Mouse (Mus musculus) embryonic stem cell, embryonic (primary cell): Measurements from ENCODE around the gene Osbp2.

Source experiments
- CTCF ChIA-PET, 4 experiments: fragments of 300-600 bp in 2 of 4; fragments of 350-600 bp in 2 of 4; sonication (Branson Sonifier 250); formaldehyde crosslinking; loops; one replicate each; lab custom pipeline; 2022; ENCODE audit warnings: inconsistent platforms in 2 of 4; lab: Charles Lee
- POLR2A ChIA-PET, 4 experiments: fragments of 300-600 bp in 2 of 4; fragments of 350-600 bp in 2 of 4; sonication (Branson Sonifier 250); formaldehyde crosslinking; loops; one replicate each; lab custom pipeline; 2022; ENCODE audit warnings: antibody characterized with exemption in 4 of 4, inconsistent platforms in 1 of 4; lab: Charles Lee

Gene Osbp2

DNA sequence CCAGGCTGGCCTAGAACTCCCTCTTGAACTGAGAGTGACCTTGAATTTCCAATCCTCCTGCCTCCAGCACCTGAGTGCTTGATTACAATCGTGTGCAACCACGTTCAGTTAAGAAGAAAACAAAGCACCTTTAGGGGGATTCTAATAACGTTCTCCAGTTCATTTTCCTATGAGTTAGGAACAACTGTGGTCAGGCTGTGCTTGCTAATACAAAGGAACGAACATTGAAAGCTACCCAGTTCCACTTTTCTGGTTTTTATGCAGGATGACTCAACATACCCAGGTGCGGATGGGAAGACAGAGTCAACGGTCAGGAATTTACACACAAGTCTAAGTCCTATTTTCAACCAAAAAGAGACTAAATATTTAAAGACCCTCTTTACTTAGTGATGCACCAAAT is 30.3 kb upstream of the Osbp2 start:
- POLR2A ChIA-PET, result interaction anchor here in 2 of 4 experiments (1.0 to 2.6 kb wide), 4 partner anchors 10 to 541 kb away, joined by 3 to 13 read pairs (median 8); partner anchors contain the start of gene Pes1 (in 1 of the 2)
- CTCF ChIA-PET, result no interaction called here

DNA sequence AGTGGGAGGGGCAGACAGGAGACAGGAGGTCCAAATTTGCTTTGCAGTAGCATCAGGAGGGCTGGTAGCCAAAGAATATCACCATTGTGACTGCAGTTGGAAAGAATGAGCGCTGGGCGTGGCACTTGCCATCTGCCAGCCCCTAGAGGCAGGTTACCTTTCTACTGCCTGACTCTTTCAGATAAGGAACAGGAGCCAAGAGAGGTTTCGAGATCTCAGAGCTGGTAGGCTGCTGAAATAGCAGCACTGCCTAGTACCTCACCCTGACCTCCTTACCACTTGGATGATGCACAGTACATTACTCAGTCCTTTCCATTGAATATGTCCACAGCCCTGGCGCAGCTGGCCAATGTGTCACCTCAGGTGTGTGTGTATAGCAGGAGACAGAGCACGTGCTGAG is 23.6 kb upstream of the Osbp2 start:
- CTCF ChIA-PET, result interaction anchor here in 3 of 4 experiments (0.6 to 2.9 kb wide), 7 partner anchors 8 to 383 kb away, joined by 3 to 10 read pairs (median 3); no protein-coding TSS in a partner anchor
- POLR2A ChIA-PET, result interaction anchor here in 3 of 4 experiments (0.5 to 2.2 kb wide), 6 partner anchors 8 to 380 kb away, joined by 3 to 10 read pairs (median 4); partner anchors contain the start of genes 4921536K21Rik (in 1 of the 3), Dusp18 (in 1 of the 3), Osbp2 (in 1 of the 3) and Slc35e4 (in 1 of the 3)

DNA sequence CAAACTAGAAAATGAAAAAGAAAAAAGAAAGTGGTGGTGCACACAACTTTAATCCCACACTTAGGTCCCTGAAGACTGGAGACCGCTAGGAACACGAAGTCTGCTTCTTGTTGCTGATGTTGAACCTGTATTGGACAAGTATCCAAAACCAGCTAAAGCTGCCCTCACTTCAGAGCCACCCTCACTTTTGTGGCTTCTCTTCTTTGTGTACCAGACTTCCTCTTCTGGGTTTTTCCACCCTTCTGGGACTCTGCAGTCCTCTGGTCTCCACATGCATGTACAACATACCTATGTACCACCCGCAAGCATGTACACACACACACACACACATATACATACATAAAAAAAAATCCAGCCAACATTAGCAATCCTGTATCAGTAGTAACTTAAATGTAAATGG is 20.0 kb upstream of the Osbp2 start:
- POLR2A ChIA-PET, result interaction anchor here in 2 of 4 experiments (0.6 to 1.2 kb wide), 3 partner anchors 11 to 48 kb away, joined by 3 to 5 read pairs (median 3); partner anchors contain the start of genes 4921536K21Rik (in 1 of the 2) and Tcn2 (in 1 of the 2)
- CTCF ChIA-PET, result interaction anchor here in 3 of 4 experiments (0.5 to 1.1 kb wide), 4 partner anchors 24 to 89 kb away, joined by 3 to 15 read pairs (median 3); partner anchors contain the start of gene Slc35e4 (in 1 of the 3)

DNA sequence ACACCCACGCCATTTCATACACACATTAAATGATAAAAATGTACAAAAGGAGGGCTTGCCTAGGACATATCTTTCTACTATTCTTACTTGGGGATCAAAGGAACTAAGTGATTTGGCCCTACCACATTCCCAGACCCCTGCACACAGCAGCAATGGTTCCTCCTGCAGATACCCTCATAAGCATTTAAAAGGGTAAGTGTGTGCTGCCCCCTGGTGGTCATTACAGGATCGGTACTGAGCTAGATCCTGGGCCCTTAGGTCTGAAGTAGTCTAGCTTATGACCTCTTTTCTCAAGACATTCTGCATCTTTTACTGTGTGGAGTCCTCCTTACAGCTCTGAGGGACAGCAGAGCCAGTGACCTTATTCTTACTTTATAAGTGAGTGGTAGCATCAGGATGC is 16.1 kb upstream of the Osbp2 start:
- POLR2A ChIA-PET, result interaction anchor here in 3 of 4 experiments (0.6 to 2.4 kb wide), 20 partner anchors 9 to 274 kb away, joined by 3 to 16 read pairs (median 4); partner anchors contain the start of genes 4921536K21Rik (in 3 of the 3), Dusp18 (in 3 of the 3), Slc35e4 (in 3 of the 3) and Morc2a (in 1 of the 3)
- CTCF ChIA-PET, result interaction anchor here (0.5 to 3.1 kb wide), 86 partner anchors 9 to 427 kb away, joined by 3 to 23 read pairs (median 4); partner anchors contain the start of genes Slc35e4 (in 4 of the 4), 4921536K21Rik (in 3 of the 4), Dusp18 (in 3 of the 4) and Osbp2 (in 3 of the 4)

DNA sequence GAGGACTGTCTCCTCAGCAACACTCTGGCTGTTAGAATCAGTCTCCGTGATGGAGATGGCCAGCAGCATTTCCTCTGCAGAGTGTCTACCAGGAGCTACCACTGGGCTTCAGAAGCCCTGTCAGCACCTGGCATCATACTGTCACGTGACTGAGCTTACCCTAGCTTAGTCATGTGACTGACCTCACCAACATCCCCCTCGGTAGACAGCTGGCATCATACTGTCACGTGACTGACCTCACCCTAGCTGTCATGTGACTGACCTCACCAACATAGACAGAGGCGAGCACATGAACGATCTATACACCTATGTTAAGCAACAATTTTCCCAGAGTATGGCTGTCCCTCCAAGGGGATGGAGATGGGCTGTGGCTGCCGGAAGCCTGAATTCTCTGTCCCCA is 15.0 kb upstream of the Osbp2 start:
- POLR2A ChIA-PET, result interaction anchor here in 3 of 4 experiments (1.0 to 2.4 kb wide), 8 partner anchors 11 to 53 kb away, joined by 3 to 16 read pairs (median 4); partner anchors contain the start of genes Osbp2 (in 1 of the 3), Slc35e4 (in 1 of the 3) and Tcn2 (in 1 of the 3)
- CTCF ChIA-PET, result interaction anchor here (0.7 to 2.8 kb wide), 17 partner anchors 9 to 201 kb away, joined by 3 to 23 read pairs (median 5); partner anchors contain the start of genes Osbp2 (in 2 of the 4), 4921536K21Rik (in 1 of the 4), Dusp18 (in 1 of the 4) and Slc35e4 (in 1 of the 4)

DNA sequence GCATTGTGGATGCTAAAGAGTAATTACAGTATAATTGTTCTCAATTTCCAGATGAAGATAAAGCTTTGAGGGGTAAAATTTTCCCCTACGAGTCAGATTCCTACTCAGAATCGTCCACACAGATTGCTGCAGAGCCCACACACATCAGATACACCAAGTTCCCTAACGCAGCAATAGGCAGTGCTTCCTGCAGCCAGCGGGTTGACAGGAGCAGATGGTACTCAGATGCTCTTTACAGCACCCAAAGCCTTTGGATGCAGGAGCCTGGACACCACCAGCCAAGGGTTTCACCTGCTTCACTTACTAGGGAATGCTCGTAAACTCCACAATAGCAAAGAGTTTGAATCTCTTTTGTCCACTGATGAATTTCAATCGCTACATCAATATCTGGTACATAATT is 12.7 kb upstream of the Osbp2 start:
- POLR2A ChIA-PET, result interaction anchor here in 1 of 4 experiments (0.6 to 1.4 kb wide), 2 partner anchors 12 to 19 kb away, joined by 3 to 6 read pairs; partner anchors contain the start of genes 4921536K21Rik and Dusp18

DNA sequence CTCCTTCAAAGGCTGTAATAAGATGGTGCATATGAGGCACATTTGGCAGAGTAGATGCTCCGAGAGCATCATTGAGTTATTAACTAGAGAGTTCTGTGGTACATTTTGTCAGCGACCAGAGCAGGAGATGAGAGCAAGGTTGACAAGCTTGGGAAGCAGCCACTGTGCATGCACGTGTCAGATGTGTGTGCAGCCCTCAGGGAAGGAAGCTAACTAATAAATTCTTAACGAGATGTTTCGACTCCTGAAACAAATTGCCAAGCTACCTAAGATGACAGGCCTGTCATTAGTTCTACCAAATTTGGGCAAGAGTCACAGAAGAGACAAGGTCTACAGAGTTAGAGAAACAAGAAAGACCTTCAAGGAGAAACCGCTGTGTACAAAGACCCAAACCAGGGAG is 640 bp upstream of the Osbp2 start:
- ChIA-PET CTCF (interaction anchor here (0.6 to 3.4 kb wide), 17 partner anchors 15 to 957 kb away, joined by 3 to 18 read pairs (median 5); partner anchors contain the start of genes 4921536K21Rik (in 1 of the 4), Dusp18 (in 1 of the 4), Sec14l2 (in 1 of the 4) and Slc35e4 (in 1 of the 4)), POLR2A (interaction anchor here in 3 of 4 experiments (0.6 to 2.5 kb wide), 27 partner anchors 8 to 771 kb away, joined by 3 to 16 read pairs (median 4); partner anchors contain the start of genes Slc35e4 (in 2 of the 3), 4921536K21Rik (in 1 of the 3), Dusp18 (in 1 of the 3) and Morc2a (in 1 of the 3))

More for the DNA sequence above, 12.7 kb upstream of the Osbp2 start:
- CTCF ChIA-PET, result interaction anchor here in 2 of 4 experiments (0.6 to 1.5 kb wide), 6 partner anchors 38 to 701 kb away, joined by 3 to 6 read pairs (median 4); partner anchors contain the start of gene Slc35e4 (in 1 of the 2)

DNA sequence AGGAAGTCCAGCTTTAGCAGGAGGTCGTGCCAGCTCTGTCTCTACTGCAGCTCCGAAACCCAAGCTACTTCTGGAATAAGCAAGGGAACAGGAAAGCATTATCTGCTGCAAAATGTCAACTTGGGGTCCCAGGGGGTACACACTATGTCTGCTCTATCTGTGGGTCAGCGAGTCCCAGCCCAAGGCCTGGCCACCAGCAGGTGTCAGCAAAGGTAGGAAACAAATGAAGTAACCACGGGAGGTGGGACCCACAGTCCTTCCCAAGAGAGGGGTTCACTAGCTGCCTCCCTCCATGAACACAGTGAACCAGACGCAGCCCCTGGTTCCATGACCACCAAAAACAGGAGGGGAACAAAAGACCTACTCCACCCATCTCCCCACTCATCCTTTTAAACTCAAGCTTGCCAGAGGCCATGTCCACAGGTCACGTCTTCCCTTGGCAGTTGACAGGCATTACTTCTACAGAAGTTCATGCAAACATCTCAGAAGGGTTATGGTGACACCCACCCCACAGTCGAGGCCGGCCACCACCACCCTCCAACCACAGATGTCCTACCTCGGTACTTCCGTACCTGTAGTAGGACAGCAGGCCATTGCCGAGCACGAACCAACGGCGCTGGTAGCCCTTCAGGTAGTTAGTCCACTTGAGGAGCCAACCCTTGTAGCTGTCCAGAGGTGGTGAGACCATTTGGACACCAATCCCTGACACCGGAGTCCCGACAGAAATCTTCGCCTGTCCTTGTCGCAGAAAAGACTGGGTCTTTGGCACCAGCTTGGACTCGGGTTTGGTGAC is 846 bp downstream of the Osbp2 start:
- POLR2A ChIA-PET, result interaction anchor here in 3 of 4 experiments (0.6 to 2.5 kb wide), 28 partner anchors 9 to 527 kb away, joined by 3 to 16 read pairs (median 4); partner anchors contain the start of genes Slc35e4 (in 2 of the 3), 4921536K21Rik (in 1 of the 3), Dusp18 (in 1 of the 3) and Pes1 (in 1 of the 3)
- CTCF ChIA-PET, result interaction anchor here (0.5 to 3.4 kb wide), 15 partner anchors 12 to 261 kb away, joined by 3 to 18 read pairs (median 5); partner anchors contain the start of genes Sec14l2 (in 1 of the 4) and Slc35e4 (in 1 of the 4)

DNA sequence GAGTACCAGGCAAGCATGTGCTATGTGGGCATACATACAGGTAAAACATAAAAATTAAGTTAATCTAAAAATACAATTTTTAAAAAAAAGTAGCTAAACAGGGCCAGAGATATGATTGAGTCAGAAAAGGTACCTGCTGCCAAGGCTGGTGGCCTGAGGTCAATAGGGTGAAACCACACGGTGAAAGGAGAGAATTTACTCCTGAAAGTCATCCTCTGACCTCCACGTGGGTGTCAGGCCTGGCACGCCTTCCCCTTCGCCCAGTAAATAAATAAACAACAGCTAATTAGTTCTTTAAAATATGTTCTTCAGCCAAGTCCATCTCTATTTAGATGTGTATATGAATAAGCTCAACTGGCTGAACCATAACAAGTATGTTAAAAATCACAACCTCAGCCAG is 3.3 kb downstream of the Osbp2 start:
- ChIA-PET POLR2A (interaction anchor here in 3 of 4 experiments (0.5 to 0.9 kb wide), 3 partner anchors 41 to 343 kb away, joined by 3 read pairs; no protein-coding TSS in a partner anchor), CTCF (interaction anchor here in 3 of 4 experiments (0.6 to 2.1 kb wide), 3 partner anchors 26 to 154 kb away, joined by 3 to 5 read pairs (median 5); no protein-coding TSS in a partner anchor)

DNA sequence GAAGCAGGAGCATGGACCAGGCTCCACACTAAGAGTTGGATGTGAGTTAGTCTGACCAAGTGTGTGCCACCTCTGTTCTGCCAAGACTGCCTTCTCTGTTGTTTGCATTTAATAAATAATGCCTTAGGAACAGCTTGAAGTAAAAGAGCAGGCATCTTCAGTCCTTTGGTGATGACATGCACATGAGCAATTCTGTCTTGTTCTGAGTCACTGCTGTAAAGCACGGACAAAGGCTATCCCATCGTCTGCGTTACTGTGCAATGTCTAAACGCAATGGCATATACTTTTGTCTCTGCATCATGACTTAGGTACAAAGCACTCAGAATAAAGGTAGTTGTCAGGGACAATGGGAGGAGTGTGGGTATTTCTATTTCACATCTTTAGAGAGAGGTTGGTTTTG is 3.9 kb downstream of the Osbp2 start:
- CTCF ChIA-PET, result interaction anchor here in 3 of 4 experiments (0.6 to 2.1 kb wide), 4 partner anchors 20 to 95 kb away, joined by 3 to 5 read pairs (median 4); no protein-coding TSS in a partner anchor
- POLR2A ChIA-PET, result interaction anchor here in 1 of 4 experiments (0.6 kb wide), 1 partner anchor 342 kb away, joined by 3 read pairs; no protein-coding TSS in a partner anchor

DNA sequence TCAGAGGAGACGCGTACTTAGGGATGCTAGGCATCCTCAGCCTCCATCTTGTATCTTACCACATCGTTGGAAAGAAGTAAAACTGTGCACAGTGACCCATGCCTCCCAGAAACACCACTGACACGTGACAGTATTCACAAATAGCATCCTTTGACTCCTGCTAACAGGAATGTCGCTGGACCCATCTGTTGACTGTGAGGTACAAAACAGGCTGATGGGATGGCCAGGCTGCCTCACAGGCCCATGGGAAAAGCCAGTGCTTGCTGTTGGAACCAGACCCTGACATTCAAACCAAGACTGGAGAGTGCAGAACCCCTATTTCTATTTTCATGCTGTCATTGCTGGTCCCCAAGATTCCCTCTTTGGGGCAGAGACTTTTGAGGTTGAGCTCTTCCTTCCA is 5.8 kb downstream of the Osbp2 start:
- ChIA-PET POLR2A (no interaction called here), CTCF (no interaction called here)

DNA sequence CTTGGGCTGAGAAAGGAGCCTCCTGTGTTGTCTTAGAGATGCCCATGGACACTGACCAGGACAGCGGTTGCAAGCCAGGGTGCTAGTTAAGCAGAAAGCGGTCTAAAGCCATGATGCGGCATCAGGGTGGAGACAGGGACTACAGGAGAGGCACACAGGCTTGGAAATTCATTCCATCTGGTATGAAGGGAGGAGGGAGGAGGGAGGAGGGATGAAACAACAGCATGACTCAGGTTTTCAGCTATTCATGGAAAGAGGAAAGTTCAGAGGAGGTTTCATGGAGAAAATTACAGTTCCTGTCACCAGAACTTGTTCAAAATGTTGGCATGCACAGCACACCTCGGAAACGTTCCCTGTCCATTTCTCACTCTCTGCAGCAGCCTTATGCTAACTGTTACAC is 7.9 kb downstream of the Osbp2 start:
- POLR2A ChIA-PET, result interaction anchor here in 1 of 4 experiments (1.2 kb wide), 1 partner anchor 8 kb away, joined by 5 read pairs; the partner anchor contains the start of gene Osbp2

DNA sequence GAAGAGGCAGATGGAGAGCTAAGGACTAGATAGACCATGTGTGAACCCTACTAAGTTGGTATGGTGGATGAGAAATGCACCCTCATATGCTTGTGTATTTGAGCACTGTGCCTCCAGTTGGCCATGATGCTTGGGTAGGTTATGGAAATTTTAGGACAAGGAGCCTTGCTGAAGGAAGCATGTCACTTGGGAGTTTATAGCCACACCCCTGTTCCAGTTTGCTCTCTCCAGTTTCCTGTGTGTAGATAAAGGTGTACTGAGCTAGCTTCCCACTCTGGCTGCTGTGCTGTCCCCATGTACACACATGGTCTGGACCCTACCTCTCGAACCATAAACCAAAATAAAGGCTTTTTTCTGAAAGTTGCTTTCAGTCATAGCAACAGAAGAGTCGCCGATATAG is 9.5 kb downstream of the Osbp2 start:
- ChIA-PET CTCF (interaction anchor here in 2 of 4 experiments (0.7 to 1.7 kb wide), 2 partner anchors 26 to 247 kb away, joined by 3 to 6 read pairs; no protein-coding TSS in a partner anchor), POLR2A (no interaction called here)

More for the DNA sequence above, 7.9 kb downstream of the Osbp2 start:
- CTCF ChIA-PET, result interaction anchor here in 2 of 4 experiments (1.4 to 1.7 kb wide), 2 partner anchors 24 kb away, joined by 4 to 6 read pairs; no protein-coding TSS in a partner anchor

DNA sequence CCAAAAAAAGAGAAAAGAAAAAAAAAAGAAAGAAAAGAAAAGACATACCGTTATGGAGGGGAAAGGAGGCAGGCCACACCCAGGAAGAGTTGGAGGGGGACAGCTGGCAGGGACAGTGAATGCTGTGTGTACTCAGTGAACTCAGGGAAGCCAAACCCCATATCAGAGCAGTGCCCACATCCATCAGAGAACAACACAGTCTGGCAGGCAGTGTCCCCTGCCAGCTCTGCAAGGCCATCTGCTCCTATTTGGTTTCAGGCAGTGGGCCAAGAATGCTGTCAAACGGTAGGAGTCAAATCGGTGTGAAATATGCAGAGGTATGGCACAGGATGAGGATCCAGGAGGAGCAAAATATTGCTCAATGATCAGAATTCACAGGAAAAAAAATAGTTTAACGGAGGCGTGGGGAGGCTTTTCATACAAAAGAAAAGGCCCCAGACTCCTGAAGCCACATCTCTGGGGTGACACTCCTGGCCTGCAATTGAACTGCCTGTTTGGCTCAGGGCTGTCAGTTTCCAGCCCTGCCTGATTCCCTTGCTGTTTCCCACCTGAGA is 10.1 kb downstream of the Osbp2 start:
- POLR2A ChIA-PET, result no interaction called here
- CTCF ChIA-PET, result interaction anchor here in 2 of 4 experiments (0.6 to 0.7 kb wide), 2 partner anchors 27 to 246 kb away, joined by 3 read pairs; no protein-coding TSS in a partner anchor

DNA sequence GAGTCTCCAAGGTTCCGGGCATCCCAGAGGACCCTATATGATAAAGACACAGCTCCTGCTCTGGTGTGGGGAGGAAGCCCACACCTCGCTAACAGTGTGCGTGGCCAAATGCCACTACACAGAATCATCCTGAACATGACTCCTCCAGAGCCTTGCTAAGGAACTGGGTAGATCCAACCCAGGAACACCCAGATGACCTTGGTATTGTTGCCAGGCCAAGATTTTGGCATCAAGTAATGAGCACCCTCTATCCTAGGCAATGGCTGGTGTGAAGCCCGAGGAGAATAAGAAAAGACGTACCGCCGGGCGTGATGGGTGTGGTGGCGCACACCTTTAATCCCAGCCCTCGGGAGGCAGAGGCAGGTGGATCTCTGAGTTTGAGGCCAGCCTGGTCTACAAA is 10.7 kb downstream of the Osbp2 start:
- ChIA-PET POLR2A (interaction anchor here in 1 of 4 experiments (0.6 kb wide), 1 partner anchor 464 kb away, joined by 3 read pairs; no protein-coding TSS in a partner anchor), CTCF (interaction anchor here in 2 of 4 experiments (0.6 kb wide), 2 partner anchors 26 to 52 kb away, joined by 3 read pairs; no protein-coding TSS in a partner anchor)

DNA sequence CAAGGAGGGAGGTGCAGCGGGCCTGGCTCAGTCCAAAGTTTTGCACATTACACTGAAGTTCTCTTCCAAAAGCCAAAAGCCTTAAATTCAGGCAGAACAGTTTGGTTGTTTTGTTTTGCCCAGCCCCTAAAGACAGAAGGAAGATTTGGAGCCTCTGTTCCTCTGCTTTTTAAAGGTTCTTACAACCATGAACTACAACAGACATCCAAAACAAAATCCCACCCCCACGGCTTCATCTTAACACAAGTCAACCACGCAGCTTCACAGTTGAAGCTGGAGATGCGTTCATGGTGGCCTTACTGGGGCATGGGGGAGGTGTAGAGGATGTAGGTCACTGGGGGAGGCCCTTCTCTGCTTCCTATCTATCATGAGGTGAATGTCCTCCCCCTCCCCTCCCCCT is 11.8 kb downstream of the Osbp2 start:
- CTCF ChIA-PET, result no interaction called here
- POLR2A ChIA-PET, result no interaction called here
